Mouse (Mus musculus) hindbrain, embryonic 12.5 days (tissue): ENCODE data around the gene Gm15107. TPM values are rescaled to one million over a fixed set of nuclear protein-coding genes. Genes with fewer than 3 reads are reported as not detected.
"Not testable (repeated sequence)": the region's sequence is repeated elsewhere in the genome, so short reads cannot be mapped to it uniquely, and the experiment has no call there.

Source experiments
- ATAC-seq: fragments of 200-750 bp; cut with Nextera tagmentation; 2 replicates; pipeline ENCODE4 v1.8.0; 2017; ENCODE audit warnings: moderate TSS enrichment; ENCODE audit not compliant: low FRiP score
- H3K27ac ChIP-seq: fragments of 300-500 bp; sonication (generic); 2 replicates; pipeline ENCODE4 v1.5.1; 2016; ENCODE audit warnings: mild to moderate bottlenecking
- H3K27me3 ChIP-seq: fragments of 300-500 bp; sonication (generic); 2 replicates; pipeline ENCODE4 v1.6.1; 2016; ENCODE audit warnings: mild to moderate bottlenecking
- H3K36me3 ChIP-seq: fragments of 300-500 bp; sonication (generic); 2 replicates; pipeline ENCODE4 v1.6.1; 2016; ENCODE audit warnings: mild to moderate bottlenecking
- H3K4me1 ChIP-seq: fragments of 300-500 bp; sonication (generic); 2 replicates; pipeline ENCODE4 v1.6.1; 2016
- H3K4me2 ChIP-seq: fragments of 300-500 bp; sonication (generic); replicated peaks from 2 replicates; pipeline ENCODE4 v1.6.1; 2016; ENCODE audit warnings: mild to moderate bottlenecking
- H3K4me3 ChIP-seq: fragments of 300-500 bp; sonication (generic); 2 replicates; pipeline ENCODE4 v1.5.1; 2016; ENCODE audit warnings: mild to moderate bottlenecking
- H3K9ac ChIP-seq: fragments of 300-500 bp; sonication (generic); 2 replicates; pipeline ENCODE4 v1.6.1; 2016; ENCODE audit warnings: mild to moderate bottlenecking, moderate library complexity
- H3K9me3 ChIP-seq: fragments of 300-500 bp; sonication (generic); replicated peaks from 2 replicates; pipeline ENCODE4 v1.6.1; 2016; ENCODE audit warnings: mild to moderate bottlenecking
- WGBS: fragments of 180-500 bp; shearing (Covaris S2); methylation state at CpG from one replicate; pipeline ENCODE4 v1.1.7; 2016; 5-methylcytosine and 5-hydroxymethylcytosine counted together
- polyA plus RNA-seq: library from polyadenylated mRNA; unstranded; fragments of >200 nt; fragmentation: Nextera tagmentation; extraction: Ambion mirVana; gene quantifications from 2 replicates; pipeline ENCODE4 v1.2.1, GENCODE M21; 2016

The Gm15107 gene
- polyA plus RNA-seq, result not detected in 2 replicates

- H3K4me1 ChIP-seq, H3K27me3 ChIP-seq, H3K27ac ChIP-seq, ATAC-seq, H3K4me3 ChIP-seq, H3K9ac ChIP-seq, H3K36me3 ChIP-seq, H3K9me3 ChIP-seq, H3K4me2 ChIP-seq: not testable (repeated sequence)
- 100% methylated on average over 1 of the region's 6 CpGs for WGBS
Observed at GRCm38 (mm10) chrX:148180424-148180823, at the start of gene Gm15107. TSS of gene Gm15107 (plus strand) at chrX:148180724.

Other genes with a start within 250 kb of the Gm15107 start
- not detected in 2 replicates for gene Gm15080, start 187.7 kb upstream of the Gm15107 start, polyA plus RNA-seq